Mouse (Mus musculus): Measurements from ENCODE around the gene Glis2. TPM values are rescaled to one million over a fixed set of nuclear protein-coding genes. Genes with fewer than 3 reads are reported as not detected.

Gene Glis2
- total and polyA plus RNA-seq, 3 experiments = 0.62 to 5.0 TPM; not detected in 1

DNA sequence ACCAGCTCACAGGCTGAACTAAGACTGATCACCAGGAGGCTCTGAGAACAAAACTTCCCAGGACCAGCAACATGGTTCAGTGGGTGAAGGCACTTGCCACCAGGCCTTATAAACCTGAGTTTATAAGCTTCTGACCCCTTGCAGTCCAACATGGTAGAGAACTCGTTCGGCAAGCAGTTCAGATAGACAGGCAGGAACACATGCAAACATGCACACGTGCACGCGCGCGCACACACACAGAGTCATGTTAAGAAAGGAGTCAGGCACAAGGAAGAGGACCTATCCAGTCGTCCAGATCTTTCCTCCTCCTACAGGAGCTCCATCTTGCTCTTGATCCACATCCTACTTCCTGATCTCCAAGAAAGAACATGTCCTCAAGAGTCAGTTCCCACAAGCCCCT is 47.7 kb upstream of the Glis2 start:
- Histone ChIP-seq H3K9ac (ENCODE audit: control insufficient read depth, low read depth, low read length, poor library complexity, severe bottlenecking) (no peak overlapping the region), H3K27me3 (ENCODE audit: control insufficient read depth in 1 of 2, insufficient read depth in 2 of 2, low read length in 2 of 2) (no peaks in the 10 kb centered on the region), H3K79me2 (ENCODE audit: control insufficient read depth, insufficient read depth, low read length, poor library complexity) (no peaks in the 10 kb centered on the region), H3K4me1 (ENCODE audit: control insufficient read depth in 1 of 2, insufficient read depth in 2 of 2, low read length in 2 of 2) (peaks cover 0 to 4% of the 10 kb centered on the region in 2 experiments; a peak in 1 of 4 replicates), H3K27ac (ENCODE audit: control insufficient read depth, low read depth, low read length) (no peak overlapping the region), H3K4me3 (ENCODE audit: control insufficient read depth in 1 of 2, insufficient read depth in 1 of 2, low read depth in 2 of 2, low read length in 2 of 2) (no peak overlapping the region), H3K36me3 (ENCODE audit: control insufficient read depth in 1 of 2, insufficient read depth in 2 of 2, low read length in 2 of 2) (peaks cover 0 to 6% of the 10 kb centered on the region in 2 experiments; a peak in 3 of 4 replicates), H3K9me3 (replicated peaks; ENCODE audit: insufficient read depth, low read length) (no peaks in the 10 kb centered on the region)
- TF ChIP-seq MYC (IDR thresholded peaks at IDR 0.05; ENCODE audit: low read depth, low read length) (no peak), MEF2A (IDR thresholded peaks at IDR 0.05; ENCODE audit: extremely low read depth, insufficient replicate concordance, low read depth, low read length, poor library complexity, severe bottlenecking) (no peak), POLR2A (IDR thresholded peaks at IDR 0.05; ENCODE audit: control insufficient read depth in 1 of 2, insufficient read depth in 1 of 2, low read depth in 1 of 2, low read length in 2 of 2, poor library complexity in 1 of 2) (no peak), SMC3 (IDR thresholded peaks at IDR 0.05; ENCODE audit: low read depth, low read length) (no peak), ZC3H11A (IDR thresholded peaks at IDR 0.05; ENCODE audit: low read depth, low read length) (no peak), ZKSCAN1 (IDR thresholded peaks at IDR 0.05; ENCODE audit: low read depth, low read length) (no peak), RCOR1 (IDR thresholded peaks at IDR 0.05; ENCODE audit: low read depth, low read length) (no peak), CTCF (IDR thresholded peaks at IDR 0.05 in 2 of 3, conservative IDR thresholded peaks at IDR 0.05 in 1 of 3; ENCODE audit: control insufficient read depth in 1 of 3, insufficient read depth in 1 of 3, low read depth in 2 of 3, low read length in 3 of 3, poor library complexity in 1 of 3, severe bottlenecking in 1 of 3) (no peak), TBP (IDR thresholded peaks at IDR 0.05; ENCODE audit: low read depth, low read length) (no peak), ZMIZ1 (IDR thresholded peaks at IDR 0.05; ENCODE audit: low read depth, low read length) (no peak), MAZ (IDR thresholded peaks at IDR 0.05; ENCODE audit: low read depth, low read length) (no peak), JUND (IDR thresholded peaks at IDR 0.05; ENCODE audit: low read depth, low read length) (no peak), MAX (IDR thresholded peaks at IDR 0.05; ENCODE audit: low read length) (no peak), HCFC1 (IDR thresholded peaks at IDR 0.05; ENCODE audit: low read depth, low read length) (no peak), UBTF (IDR thresholded peaks at IDR 0.05; ENCODE audit: borderline replicate concordance, insufficient read depth, low read depth, low read length) (no peak), EP300 (IDR thresholded peaks at IDR 0.05; ENCODE audit: low read depth in 1 of 2, low read length in 2 of 2) (no peak), SIN3A (IDR thresholded peaks at IDR 0.05; ENCODE audit: low read length) (no peak), NRF1 (IDR thresholded peaks at IDR 0.05; ENCODE audit: insufficient read depth, low read depth, low read length, poor library complexity, severe bottlenecking) (no peak), CHD1 (IDR thresholded peaks at IDR 0.05; ENCODE audit: low read depth, low read length) (no peak), ETS1 (IDR thresholded peaks at IDR 0.05; ENCODE audit: low read depth, low read length) (no peak)
- DNase-seq (ENCODE audit: low read depth, low spot score) = no peak

DNA sequence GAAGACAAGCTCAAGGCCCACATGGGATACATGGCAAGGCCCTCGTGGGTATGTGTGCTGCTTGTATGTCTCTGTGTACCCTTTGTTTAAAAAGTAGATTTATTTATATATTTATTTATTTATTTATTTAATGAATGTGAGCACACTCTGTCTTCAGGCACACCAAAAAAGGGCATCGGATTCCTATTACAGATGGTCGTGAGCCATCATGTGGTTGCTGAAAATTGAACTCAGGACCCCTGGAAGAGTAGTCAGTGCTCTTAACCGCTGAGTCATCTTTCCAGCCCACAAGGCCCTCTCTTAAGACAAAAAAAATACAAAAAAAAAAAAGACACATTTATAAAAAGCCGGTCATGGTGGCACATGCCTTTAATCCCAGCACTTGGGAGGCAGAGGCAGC is 46.9 kb upstream of the Glis2 start:
- no peak overlapping the region for H3K9ac ChIP-seq (ENCODE audit: control insufficient read depth, low read depth, low read length, poor library complexity, severe bottlenecking)
- no peak overlapping the region for H3K4me3 ChIP-seq (ENCODE audit: control insufficient read depth in 1 of 2, insufficient read depth in 1 of 2, low read depth in 2 of 2, low read length in 2 of 2)
- H3K27me3 ChIP-seq (ENCODE audit: control insufficient read depth in 1 of 2, insufficient read depth in 2 of 2, low read length in 2 of 2) = no peaks in the 10 kb centered on the region
- peaks cover 2 to 6% of the 10 kb centered on the region in 2 experiments; a peak in 3 of 4 replicates for H3K36me3 ChIP-seq (ENCODE audit: control insufficient read depth in 1 of 2, insufficient read depth in 2 of 2, low read length in 2 of 2)
- DNase-seq (ENCODE audit: low read depth, low spot score) = no peak
- H3K9me3 ChIP-seq (replicated peaks; ENCODE audit: insufficient read depth, low read length) = no peaks in the 10 kb centered on the region
- no peak overlapping the region for H3K27ac ChIP-seq (ENCODE audit: control insufficient read depth, low read depth, low read length)
- peaks cover 0 to 6% of the 10 kb centered on the region in 2 experiments; a peak in 2 of 4 replicates for H3K4me1 ChIP-seq (ENCODE audit: control insufficient read depth in 1 of 2, insufficient read depth in 2 of 2, low read length in 2 of 2)
- no peaks in the 10 kb centered on the region for H3K79me2 ChIP-seq (ENCODE audit: control insufficient read depth, insufficient read depth, low read length, poor library complexity)
- TF ChIP-seq CHD1 (IDR thresholded peaks at IDR 0.05; ENCODE audit: low read depth, low read length) (no peak), KAT2A (conservative IDR thresholded peaks at IDR 0.05; ENCODE audit: low read depth, low read length) (no peak), CHD2 (IDR thresholded peaks at IDR 0.05; ENCODE audit: low read length) (no peak), GATA1 (IDR thresholded peaks at IDR 0.05; ENCODE audit: low read depth, low read length) (no peak), MYB (IDR thresholded peaks at IDR 0.05; ENCODE audit: low read depth, low read length) (no peak), GABPA (IDR thresholded peaks at IDR 0.05; ENCODE audit: low read depth, low read length) (no peak), BHLHE40 (IDR thresholded peaks at IDR 0.05; ENCODE audit: borderline replicate concordance, low read depth, low read length) (no peak), ELF1 (IDR thresholded peaks at IDR 0.05; ENCODE audit: low read depth, low read length) (no peak), ZKSCAN1 (IDR thresholded peaks at IDR 0.05; ENCODE audit: low read depth, low read length) (no peak), E2F4 (IDR thresholded peaks at IDR 0.05; ENCODE audit: borderline replicate concordance, low read depth, low read length) (no peak), POLR2AphosphoS2 (IDR thresholded peaks at IDR 0.05; ENCODE audit: low read length) (no peak), CTCF (IDR thresholded peaks at IDR 0.05 in 2 of 3, conservative IDR thresholded peaks at IDR 0.05 in 1 of 3; ENCODE audit: control insufficient read depth in 1 of 3, insufficient read depth in 1 of 3, low read depth in 2 of 3, low read length in 3 of 3, poor library complexity in 1 of 3, severe bottlenecking in 1 of 3) (no peak), USF2 (IDR thresholded peaks at IDR 0.05; ENCODE audit: borderline replicate concordance in 1 of 2, insufficient read depth in 1 of 2, low read depth in 1 of 2, low read length in 2 of 2) (no peak), POLR2AphosphoS5 (IDR thresholded peaks at IDR 0.05; ENCODE audit: borderline replicate concordance, low read depth, low read length) (no peak), HCFC1 (IDR thresholded peaks at IDR 0.05; ENCODE audit: low read depth, low read length) (no peak), POLR2A (IDR thresholded peaks at IDR 0.05; ENCODE audit: control insufficient read depth in 1 of 2, insufficient read depth in 1 of 2, low read depth in 1 of 2, low read length in 2 of 2, poor library complexity in 1 of 2) (no peak), RCOR1 (IDR thresholded peaks at IDR 0.05; ENCODE audit: low read depth, low read length) (no peak)

All from MEL (cell line).